Mouse (Mus musculus) brain, embryonic 14.5 days (tissue): ENCODE measurements around the gene Olfr229.

Experiments
- CTCF ChIP-seq: fragments of 200-500 bp; IDR thresholded peaks from 2 replicates; pipeline ENCODE4 v1.5.1; 2012; ENCODE audit warnings: inconsistent platforms, mild to moderate bottlenecking, moderate library complexity, borderline replicate concordance; ENCODE audit not compliant: insufficient read depth, insufficient read length; ENCODE audit errors: extremely low read depth
- POLR2A ChIP-seq: fragments of 200-500 bp; IDR thresholded peaks from 2 replicates; pipeline ENCODE4 v1.6.1; 2012; ENCODE audit warnings: mild to moderate bottlenecking, inconsistent platforms, borderline replicate concordance; ENCODE audit not compliant: poor library complexity, insufficient read depth, insufficient read length, severe bottlenecking; ENCODE audit errors: extremely low read depth

- TF ChIP-seq CTCF (no peak), POLR2A (no peak)
Measured at GRCm38 (mm10) chr9:39909939-39910338, 2.8 kb downstream of the Olfr229 start.
